In the genomic region with DNA sequence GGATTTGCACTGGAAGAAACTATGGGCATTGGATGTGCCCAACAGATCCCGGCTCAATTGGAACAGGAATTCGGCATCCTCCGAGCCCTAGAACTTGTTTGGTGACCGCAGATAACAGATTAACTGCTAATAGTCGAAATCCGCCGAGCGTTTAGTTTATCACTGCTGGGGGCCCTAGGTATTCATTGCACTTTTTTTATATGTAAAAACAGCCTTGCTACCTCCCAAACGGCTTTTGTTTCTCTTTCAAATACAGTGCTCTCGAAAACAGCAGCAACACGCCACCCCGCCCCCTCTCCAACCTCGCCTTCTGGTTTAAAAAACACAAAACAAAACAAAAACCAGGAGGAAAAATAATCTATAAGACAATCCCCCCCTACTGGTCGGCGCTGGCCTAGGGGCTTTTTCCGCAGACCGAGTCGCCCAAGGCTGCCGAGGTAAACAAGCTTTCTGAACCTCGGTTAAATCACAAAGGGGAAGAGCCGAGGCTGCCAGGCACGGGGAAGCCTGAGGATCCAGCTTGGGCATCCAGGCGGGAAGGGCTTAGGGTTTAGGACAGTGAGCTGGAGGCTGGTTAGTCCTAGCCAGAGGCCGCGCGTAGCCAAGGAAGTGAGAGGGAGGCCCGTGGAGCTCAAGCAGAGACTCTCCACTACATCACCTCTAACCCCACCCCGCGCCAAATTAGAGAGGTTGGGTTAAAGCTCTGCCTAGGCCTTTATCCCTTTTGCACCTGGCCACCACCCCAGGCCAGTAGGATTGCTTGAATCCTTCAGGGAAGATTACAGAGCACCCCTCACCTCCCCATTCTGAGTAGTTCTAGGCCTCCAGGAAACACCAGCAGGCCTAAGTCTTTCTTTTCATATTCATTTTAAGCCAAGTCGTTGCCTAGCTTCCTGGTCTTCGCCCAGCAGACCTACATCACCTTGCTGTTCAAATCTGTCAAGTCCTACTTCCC, we compare ENCODE assay signal across 8 mouse cellular contexts. TPM values are rescaled to one million over a fixed set of nuclear protein-coding genes. Genes with fewer than 3 reads are reported as not detected.
DNase-seq lines count a peak whose midpoint lies in the region; ATAC-seq lines count a peak whose summit lies in the region.

No protein-coding gene starts in this region.

- H3K36me3 ChIP-seq in hindbrain, embryonic 10.5 days = no peaks in the 10 kb centered on the region
- H3K36me3 ChIP-seq in hindbrain, embryonic 13.5 days = no peaks in the 10 kb centered on the region
- H3K36me3 ChIP-seq in forebrain, embryonic 12.5 days (replicated peaks) = no peaks in the 10 kb centered on the region

- no peak overlapping the region; the same call in 1 of the 2 replicates for H3K4me3 ChIP-seq in hindbrain, embryonic 10.5 days
- no peak overlapping the region for H3K4me3 ChIP-seq in hindbrain, embryonic 13.5 days
- H3K4me3 ChIP-seq in forebrain, embryonic 12.5 days (replicated peaks) = no peak overlapping the region

- no peaks in the 10 kb centered on the region for H3K9me3 ChIP-seq in hindbrain, embryonic 10.5 days
- H3K9me3 ChIP-seq in hindbrain, embryonic 13.5 days = no peaks in the 10 kb centered on the region
- H3K9me3 ChIP-seq in forebrain, embryonic 12.5 days = no peaks in the 10 kb centered on the region

- H3K27me3 ChIP-seq in hindbrain, embryonic 10.5 days (ENCODE audit: insufficient read depth, poor library complexity, severe bottlenecking) = peaks cover 98% of the 10 kb centered on the region
- peaks cover 95% of the 10 kb centered on the region for H3K27me3 ChIP-seq in hindbrain, embryonic 13.5 days
- peaks cover 87% of the 10 kb centered on the region for H3K27me3 ChIP-seq in forebrain, embryonic 12.5 days

- peak; percentile 38 for DNase-seq in hindbrain, embryonic 10.5 days (ENCODE audit: low spot score)
- DNase-seq in CD8-positive naive resting alpha-beta T cell, adult 2 months (ENCODE audit: low read depth in 2 of 2, low spot score in 2 of 2) = peak; percentile 60 to 71
- DNase-seq in lung, postnatal 4 days = peak; percentile 50 to 56
- no peak for DNase-seq in right cerebral cortex, adult 18-20 months
- DNase-seq in right cerebral cortex, postnatal 14 days = no peak

- H3K4me1 ChIP-seq in hindbrain, embryonic 10.5 days (replicated peaks) = peaks cover 73% of the 10 kb centered on the region
- peaks cover 60% of the 10 kb centered on the region for H3K4me1 ChIP-seq in hindbrain, embryonic 13.5 days (replicated peaks)
- peaks cover 53% of the 10 kb centered on the region for H3K4me1 ChIP-seq in forebrain, embryonic 12.5 days

- ATAC-seq in hindbrain, embryonic 13.5 days (ENCODE audit: low FRiP score) = no peak
- ATAC-seq in forebrain, embryonic 12.5 days (ENCODE audit: low FRiP score) = no peak
- ATAC-seq in megakaryocyte-erythroid progenitor cell, adult 5-6 weeks (replicated peaks; ENCODE audit: low FRiP score, low TSS enrichment, poor library complexity, severe bottlenecking) = no peak

- no peak overlapping the region for H3K9ac ChIP-seq in hindbrain, embryonic 13.5 days
- H3K9ac ChIP-seq in forebrain, embryonic 12.5 days = no peak overlapping the region

- WGBS in hindbrain, embryonic 10.5 days = 10% methylated on average over 31 of the region's 31 CpGs
- 11% methylated on average over 31 of the region's 31 CpGs for WGBS in hindbrain, embryonic 13.5 days
- 10% methylated on average over 31 of the region's 31 CpGs for WGBS in forebrain, embryonic 12.5 days

- no peak overlapping the region for H3K4me2 ChIP-seq in hindbrain, embryonic 13.5 days
- peak overlapping the region; percentile 22; the same call in 1 of the 2 replicates for H3K4me2 ChIP-seq in forebrain, embryonic 12.5 days

- H3K27ac ChIP-seq in hindbrain, embryonic 10.5 days = peak overlapping the region; percentile 40; the same call in 1 of the 2 replicates
- no peak overlapping the region for H3K27ac ChIP-seq in hindbrain, embryonic 13.5 days
- H3K27ac ChIP-seq in forebrain, embryonic 12.5 days = no peak overlapping the region

RNA-seq across cellular contexts. Expression of a gene that starts 6.7 kb away (rescaled TPM):
- 20.0 and 20.7 TPM in 2 replicates for polyA plus RNA-seq in hindbrain, embryonic 10.5 days (2016; fragmentation: Nextera tagmentation; extraction: Ambion mirVana)
- 17.8 and 18.1 TPM in 2 replicates for polyA plus RNA-seq in hindbrain, embryonic 13.5 days (2015; fragmentation: Nextera tagmentation; extraction: Ambion mirVana)
- polyA plus RNA-seq in forebrain, embryonic 12.5 days (2016; fragmentation: Nextera tagmentation; extraction: Ambion mirVana) = 23.1 and 23.5 TPM in 2 replicates
- 35.6 and 39.2 TPM in 2 replicates for total RNA-seq in megakaryocyte-erythroid progenitor cell, adult 5-6 weeks (2014; fragmentation: Nextera tagmentation)
- 27.5 and 28.9 TPM in 2 replicates for total RNA-seq in megakaryocyte-erythroid progenitor cell, adult 5-6 weeks (2017)

Comparison
In these comparisons a context has a peak if more than half of its experiments do, and no peak if none do; other contexts are left out.
1. DNase-seq: peak in hindbrain, embryonic 10.5 days (single experiment), CD8-positive naive resting alpha-beta T cell, adult 2 months (2 of 2) and lung, postnatal 4 days (2 of 2); none in right cerebral cortex, adult 18-20 months (single experiment) and right cerebral cortex, postnatal 14 days (single experiment).